ENCODE assay signal across 8 mouse cellular contexts in genomic region chr5:102845800-102846199, GRCm38 (mm10).
DNase-seq lines count a peak whose midpoint lies in the region; ATAC-seq and TF ChIP-seq lines count a peak whose summit lies in the region.

No protein-coding gene starts in this region.

- peak overlapping the region; percentile 77 for H3K4me2 ChIP-seq in heart, embryonic 12.5 days
- peak overlapping the region; percentile 67 for H3K4me2 ChIP-seq in hindbrain, postnatal 0 days (ENCODE audit: low read depth, low read length)
- H3K4me2 ChIP-seq in midbrain, embryonic 13.5 days (replicated peaks), result peak overlapping the region; percentile 78

- H3K4me1 ChIP-seq in heart, embryonic 12.5 days (replicated peaks), result peaks cover 17% of the 10 kb centered on the region
- H3K4me1 ChIP-seq in embryonic facial prominence, embryonic 10.5 days, result peaks cover 25% of the 10 kb centered on the region
- no peaks in the 10 kb centered on the region; the same call in none of the 2 replicates for H3K4me1 ChIP-seq in hindbrain, postnatal 0 days (ENCODE audit: insufficient read depth, low read length)
- peaks cover 37% of the 10 kb centered on the region for H3K4me1 ChIP-seq in midbrain, embryonic 13.5 days (replicated peaks)
- H3K4me1 ChIP-seq in thymus, adult 2 months (replicated peaks; ENCODE audit: control insufficient read depth, insufficient read depth, low read length), result no peaks in the 10 kb centered on the region

- 11% methylated on average over 11 of the region's 11 CpGs for WGBS in heart, embryonic 12.5 days
- WGBS in embryonic facial prominence, embryonic 10.5 days, result 12% methylated on average over 11 of the region's 11 CpGs
- 20% methylated on average over 11 of the region's 11 CpGs for WGBS in hindbrain, postnatal 0 days
- WGBS in midbrain, embryonic 13.5 days, result 16% methylated on average over 11 of the region's 11 CpGs
- 49% methylated on average over 11 of the region's 11 CpGs for WGBS in thymus, adult 2 months

- no peak for DNase-seq in heart, adult 9 months (ENCODE audit: low spot score in 2 of 2)
- DNase-seq in embryonic facial prominence, embryonic 10.5 days (ENCODE audit: low spot score), result no peak
- DNase-seq in hindbrain, postnatal 0 days (ENCODE audit: low spot score), result no peak
- no peak for DNase-seq in left cerebral cortex, postnatal 10 days (ENCODE audit: extremely low spot score in 1 of 2, low spot score in 2 of 2)
- DNase-seq in thymus, adult 2 months, result no peak

- peak overlapping the region; percentile 53 for H3K4me3 ChIP-seq in heart, embryonic 12.5 days
- H3K4me3 ChIP-seq in embryonic facial prominence, embryonic 10.5 days, result peak overlapping the region; percentile 56
- H3K4me3 ChIP-seq in hindbrain, postnatal 0 days (ENCODE audit: low read length), result peak overlapping the region; percentile 43
- peak overlapping the region; percentile 47 for H3K4me3 ChIP-seq in midbrain, embryonic 13.5 days (replicated peaks)
- no peak overlapping the region for H3K4me3 ChIP-seq in thymus, adult 2 months (ENCODE audit: control insufficient read depth, insufficient read depth, low read length)

- no peak for TF ChIP-seq POLR2A in thymus, adult 2 months (IDR thresholded peaks at IDR 0.05; ENCODE audit: control insufficient read depth, extremely low read depth, insufficient read depth, low read length, poor library complexity)

- no peaks in the 10 kb centered on the region for H3K9me3 ChIP-seq in heart, embryonic 12.5 days (replicated peaks)
- no peaks in the 10 kb centered on the region for H3K9me3 ChIP-seq in embryonic facial prominence, embryonic 10.5 days
- no peaks in the 10 kb centered on the region for H3K9me3 ChIP-seq in hindbrain, postnatal 0 days (ENCODE audit: low read length)
- no peaks in the 10 kb centered on the region for H3K9me3 ChIP-seq in midbrain, embryonic 13.5 days

- H3K9ac ChIP-seq in heart, embryonic 12.5 days, result 0 out of 2 replicates have a peak overlapping the region, but pooled peaks have one; percentile 48
- H3K9ac ChIP-seq in hindbrain, postnatal 0 days (replicated peaks; ENCODE audit: low read length), result peak overlapping the region; percentile 22; the same call in 1 of the 2 replicates
- H3K9ac ChIP-seq in midbrain, embryonic 13.5 days (replicated peaks), result peak overlapping the region; percentile 69

- H3K27me3 ChIP-seq in heart, embryonic 12.5 days (replicated peaks), result no peaks in the 10 kb centered on the region
- H3K27me3 ChIP-seq in embryonic facial prominence, embryonic 10.5 days (replicated peaks; ENCODE audit: low read depth, poor library complexity, severe bottlenecking), result peaks cover 18% of the 10 kb centered on the region
- H3K27me3 ChIP-seq in hindbrain, postnatal 0 days (ENCODE audit: insufficient read depth, low read length), result no peaks in the 10 kb centered on the region
- no peaks in the 10 kb centered on the region; the same call in 1 of the 2 replicates for H3K27me3 ChIP-seq in midbrain, embryonic 13.5 days
- no peaks in the 10 kb centered on the region for H3K27me3 ChIP-seq in thymus, adult 2 months (ENCODE audit: control insufficient read depth, insufficient read depth, low read length)

- intact Hi-C loops in left cerebral cortex, postnatal 10 days (cut with DNase I), result no loop called here

- H3K27ac ChIP-seq in heart, embryonic 12.5 days (ENCODE audit: poor library complexity, severe bottlenecking), result 0 out of 2 replicates have a peak overlapping the region, but pooled peaks have one; percentile 10
- H3K27ac ChIP-seq in embryonic facial prominence, embryonic 10.5 days (replicated peaks), result no peak overlapping the region
- H3K27ac ChIP-seq in hindbrain, postnatal 0 days, result no peak overlapping the region; the same call in 1 of the 2 replicates
- peak overlapping the region; percentile 81 for H3K27ac ChIP-seq in midbrain, embryonic 13.5 days
- no peak overlapping the region for H3K27ac ChIP-seq in thymus, adult 2 months (ENCODE audit: control insufficient read depth, insufficient read depth, low read length)

- H3K36me3 ChIP-seq in heart, embryonic 12.5 days, result no peaks in the 10 kb centered on the region
- H3K36me3 ChIP-seq in embryonic facial prominence, embryonic 10.5 days (replicated peaks), result no peaks in the 10 kb centered on the region
- no peaks in the 10 kb centered on the region for H3K36me3 ChIP-seq in hindbrain, postnatal 0 days (ENCODE audit: insufficient read depth, low read length)
- no peaks in the 10 kb centered on the region for H3K36me3 ChIP-seq in midbrain, embryonic 13.5 days
- no peaks in the 10 kb centered on the region for H3K36me3 ChIP-seq in thymus, adult 2 months (ENCODE audit: control insufficient read depth, insufficient read depth, low read length)

- TF ChIP-seq CTCF in hindbrain, postnatal 0 days (IDR thresholded peaks at IDR 0.05; ENCODE audit: low read depth), result no peak
- TF ChIP-seq CTCF in thymus, adult 2 months (IDR thresholded peaks at IDR 0.05; ENCODE audit: borderline replicate concordance, control insufficient read depth, extremely low read depth, insufficient read depth, low read length, poor library complexity), result no peak

- no peak for ATAC-seq in heart, embryonic 12.5 days (ENCODE audit: insufficient number of reproducible peaks, low FRiP score)
- no peak for ATAC-seq in hindbrain, postnatal 0 days
- no peak for ATAC-seq in midbrain, embryonic 13.5 days
- ATAC-seq in erythroid progenitor cell, adult 5-6 weeks (replicated peaks; ENCODE audit: low FRiP score, poor library complexity, severe bottlenecking), result no peak

Comparison
In these comparisons a context has a peak if more than half of its experiments do, and no peak if none do; other contexts are left out.
1. H3K27ac ChIP-seq: peak in heart, embryonic 12.5 days (single experiment) and midbrain, embryonic 13.5 days (single experiment); none in embryonic facial prominence, embryonic 10.5 days (single experiment), hindbrain, postnatal 0 days (single experiment) and thymus, adult 2 months (single experiment).
2. Peak in every context shown above with its lines, with median percentiles within 50 percentile points of each other: H3K4me2 ChIP-seq and H3K9ac ChIP-seq.